Mouse (Mus musculus) stomach, embryonic 16.5 days (tissue): ENCODE measurements around the gene Odaph. TPM values are rescaled to one million over a fixed set of nuclear protein-coding genes. Genes with fewer than 3 reads are reported as not detected.

Experiments
- ATAC-seq: fragments of 200-750 bp; cut with Nextera tagmentation; 2 replicates; pipeline ENCODE4 v1.8.0; 2017; ENCODE audit warnings: moderate number of reproducible peaks, moderate TSS enrichment; ENCODE audit not compliant: insufficient read depth, low FRiP score
- H3K27ac ChIP-seq: fragments of 300-500 bp; sonication (generic); 2 replicates; pipeline ENCODE4 v1.5.1; 2014; ENCODE audit warnings: low read length
- H3K27me3 ChIP-seq: fragments of 300-500 bp; sonication (generic); 2 replicates; pipeline ENCODE4 v1.6.1; 2014; ENCODE audit warnings: low read length, control low read depth, mixed read lengths; ENCODE audit not compliant: control insufficient read depth, insufficient read depth
- H3K36me3 ChIP-seq: fragments of 300-500 bp; sonication (generic); 2 replicates; pipeline ENCODE4 v1.6.1; 2014; ENCODE audit warnings: low read length; ENCODE audit not compliant: control insufficient read depth, insufficient read depth
- H3K4me1 ChIP-seq: fragments of 300-500 bp; sonication (generic); 2 replicates; pipeline ENCODE4 v1.6.1; 2014; ENCODE audit warnings: low read length, control low read depth, mixed read lengths; ENCODE audit not compliant: control insufficient read depth, insufficient read depth
- H3K4me2 ChIP-seq: fragments of 300-500 bp; sonication (generic); 2 replicates; pipeline ENCODE4 v1.6.1; 2014; ENCODE audit warnings: low read depth, low read length, mixed read lengths
- H3K4me3 ChIP-seq: fragments of 300-500 bp; sonication (generic); replicated peaks from 2 replicates; pipeline ENCODE4 v1.5.1; 2014; ENCODE audit warnings: mild to moderate bottlenecking, low read length
- H3K9ac ChIP-seq: fragments of 300-500 bp; sonication (generic); 2 replicates; pipeline ENCODE4 v1.6.1; 2014; ENCODE audit warnings: low read length
- H3K9me3 ChIP-seq: fragments of 300-500 bp; sonication (generic); replicated peaks from 2 replicates; pipeline ENCODE4 v1.6.1; 2016; ENCODE audit warnings: low read length, control low read depth; ENCODE audit not compliant: control insufficient read depth
- WGBS: fragments of 180-500 bp; shearing (Covaris S2); extraction: QIAGEN DNeasy Blood & Tissue Kit; methylation state at CpG from one replicate; pipeline ENCODE4 v1.1.7; 2014; 5-methylcytosine and 5-hydroxymethylcytosine counted together
- polyA plus RNA-seq: library from polyadenylated mRNA; unstranded; fragments of >200 nt; fragmentation: Nextera tagmentation; extraction: Ambion mirVana; gene quantifications from 2 replicates; pipeline ENCODE4 v1.2.1, GENCODE M21; 2015

Gene Odaph
- polyA plus RNA-seq, 1 experiment from 2014 or later, result 0.54 TPM

DNA sequence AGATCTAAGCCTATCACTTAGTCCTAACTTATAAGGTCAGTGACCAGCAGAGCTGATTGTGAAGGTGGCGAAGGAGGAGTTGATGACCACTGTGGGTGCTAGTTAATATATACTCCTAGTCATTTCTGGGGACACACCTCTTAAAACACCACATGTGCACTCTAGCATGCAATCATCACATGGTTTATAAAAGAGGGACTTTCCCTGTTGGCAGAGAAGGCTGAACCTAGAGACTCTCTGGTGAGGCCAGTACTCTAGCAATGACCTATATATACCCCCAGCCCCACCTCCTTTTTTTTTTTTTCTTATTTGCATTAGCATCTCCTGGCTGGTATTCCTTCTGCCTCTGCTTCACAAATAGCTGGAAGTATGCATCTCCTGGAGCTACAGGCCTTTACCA, 25.9 kb upstream of the Odaph start:
- WGBS, result 72% methylated on average over 1 of the region's 1 CpGs
- no peaks in the 10 kb centered on the region for H3K9me3 ChIP-seq

DNA sequence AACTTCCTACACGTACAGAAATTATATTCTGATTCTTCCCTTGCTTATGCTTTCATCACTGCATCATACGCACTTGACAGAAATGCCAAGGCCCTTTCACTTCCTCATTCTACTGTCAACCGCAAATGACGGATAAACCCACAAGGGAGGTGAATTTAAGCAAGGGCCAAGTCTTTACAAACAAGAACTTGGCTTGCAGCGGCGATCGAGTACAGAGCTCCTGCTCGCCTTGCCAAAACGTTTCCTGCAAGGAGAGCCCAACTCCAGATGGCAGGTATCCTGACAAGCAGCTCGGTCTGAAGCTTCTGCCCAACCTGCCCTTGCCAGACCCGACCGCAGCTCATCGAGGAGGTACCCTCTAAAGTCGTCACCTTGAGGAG, 25.0 kb upstream of the Odaph start:
- Histone ChIP-seq H3K27me3 (no peaks in the 10 kb centered on the region), H3K9ac (peak overlapping the region; percentile 85), H3K36me3 (0 out of 2 replicates have a peak, but pooled peaks cover 3% of the 10 kb centered on the region), H3K9me3 (no peaks in the 10 kb centered on the region), H3K4me1 (peaks cover 17% of the 10 kb centered on the region), H3K4me3 (peak overlapping the region; percentile 79), H3K27ac (peak overlapping the region; percentile 99), H3K4me2 (peak overlapping the region; percentile 79)
- ATAC-seq, result no peak
- under 1% methylated on average over 14 of the region's 14 CpGs for WGBS

More for the DNA sequence above, 25.9 kb upstream of the Odaph start:
- Histone ChIP-seq H3K4me1 (peaks cover 17% of the 10 kb centered on the region), H3K4me2 (peak overlapping the region; percentile 79), H3K4me3 (peak overlapping the region; percentile 79), H3K9ac (peak overlapping the region; percentile 85), H3K27ac (peak overlapping the region; percentile 99), H3K36me3 (0 out of 2 replicates have a peak, but pooled peaks cover 3% of the 10 kb centered on the region), H3K27me3 (no peaks in the 10 kb centered on the region)
- no peak for ATAC-seq

DNA sequence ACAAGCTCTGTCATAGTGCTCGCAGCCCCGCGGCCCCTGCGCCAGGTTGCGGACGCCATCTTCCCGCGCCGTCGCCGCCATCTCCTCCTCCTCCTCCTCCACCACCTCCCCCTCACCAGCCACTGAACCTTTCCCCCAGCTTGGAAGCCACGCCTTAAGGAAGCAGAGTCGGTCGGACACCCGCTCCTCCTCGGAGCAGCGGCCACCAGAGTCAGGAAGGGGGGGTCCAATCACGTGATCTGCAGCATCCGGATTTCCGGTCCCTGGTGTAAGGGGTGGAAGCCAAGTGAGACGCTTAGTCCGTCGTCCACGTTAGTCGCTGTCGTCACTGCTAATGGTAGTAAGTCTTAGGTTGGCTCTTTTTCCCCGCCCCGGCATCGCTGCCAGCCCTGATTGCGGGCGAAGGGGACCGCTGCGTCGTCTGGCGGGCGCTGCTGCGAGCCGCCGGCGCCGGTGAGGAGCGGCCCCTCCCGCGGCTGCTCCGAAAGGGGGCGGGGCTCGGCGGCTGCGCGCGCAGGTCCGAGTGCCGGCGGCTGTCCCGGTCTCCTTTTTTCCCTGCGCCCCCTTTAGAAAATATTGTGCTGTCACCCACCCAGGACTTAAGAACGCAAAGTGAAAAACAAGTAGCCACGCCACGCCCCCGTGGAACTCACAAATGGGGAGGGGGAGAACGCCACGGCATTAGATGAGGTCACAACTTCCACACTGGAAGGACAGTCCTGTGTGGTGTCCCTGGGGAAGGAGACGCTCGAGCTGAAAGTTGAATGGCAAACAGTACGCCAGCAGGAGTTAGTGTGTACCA, 24.4 kb upstream of the Odaph start, which contains the start of gene Rchy1:
Gene Rchy1 (minus strand): TSS at position 430 of the 802 bp plus-strand sequence.
- Histone ChIP-seq H3K27me3 (no peaks in the 10 kb centered on the region), H3K36me3 (0 out of 2 replicates have a peak, but pooled peaks cover 3% of the 10 kb centered on the region), H3K4me1 (peaks cover 17% of the 10 kb centered on the region), H3K9ac (peak within 1 kb of the TSS; percentile 85), H3K27ac (peak within 1 kb of the TSS; percentile 99), H3K4me2 (peak within 1 kb of the TSS; percentile 79), H3K4me3 (peak within 1 kb of the TSS; percentile 79), H3K9me3 (no peaks in the 10 kb centered on the region)
- under 1% methylated on average over 65 of the region's 65 CpGs for WGBS
- ATAC-seq, result peak; percentile 97

DNA sequence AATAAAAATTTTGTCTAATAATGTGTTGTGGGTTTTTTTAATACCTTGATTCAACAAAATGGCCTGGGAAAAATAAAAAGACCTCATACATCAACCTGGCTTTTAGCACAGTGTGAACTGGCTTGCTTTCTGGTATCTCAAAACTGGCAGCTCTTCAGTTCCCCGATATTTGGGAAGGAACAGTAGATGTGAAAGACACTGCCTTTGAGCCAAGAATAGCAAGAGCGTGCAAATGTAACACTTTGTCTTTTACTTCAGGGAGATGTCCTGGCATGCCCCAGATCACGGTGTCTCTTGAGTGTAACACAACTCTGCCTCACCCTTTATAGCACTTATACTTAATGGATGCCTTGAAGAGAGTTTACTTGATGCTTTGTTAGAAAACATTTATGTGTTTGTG, 15.2 kb upstream of the Odaph start:
- no peak overlapping the region for H3K4me2 ChIP-seq
- H3K27ac ChIP-seq, result no peak overlapping the region
- ATAC-seq, result no peak
- no peaks in the 10 kb centered on the region for H3K36me3 ChIP-seq
- 76% methylated on average over 3 of the region's 3 CpGs for WGBS
- no peaks in the 10 kb centered on the region for H3K27me3 ChIP-seq
- no peaks in the 10 kb centered on the region for H3K4me1 ChIP-seq
- H3K9me3 ChIP-seq, result no peaks in the 10 kb centered on the region
- H3K4me3 ChIP-seq, result no peak overlapping the region
- no peak overlapping the region for H3K9ac ChIP-seq

DNA sequence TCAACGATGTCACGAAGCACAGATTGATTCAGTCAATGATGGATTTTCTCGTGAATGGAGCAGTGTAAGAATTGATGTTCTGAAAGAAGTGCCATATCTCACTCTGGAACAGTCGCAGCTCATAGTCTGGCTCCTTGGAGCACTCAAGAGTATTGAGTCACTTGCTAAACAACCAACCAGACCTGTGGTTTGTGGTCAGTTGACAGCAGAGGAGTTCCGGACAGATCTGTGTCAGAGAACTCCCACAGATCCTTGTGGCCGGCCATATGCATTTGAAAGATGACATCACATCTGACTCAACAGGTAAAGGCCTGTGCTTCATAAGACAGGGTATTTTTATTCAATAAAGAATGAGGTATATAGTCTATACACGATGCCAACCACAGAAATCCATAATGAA, 13.3 kb upstream of the Odaph start:
- WGBS, result 87% methylated on average over 7 of the region's 7 CpGs
- Histone ChIP-seq H3K9me3 (no peaks in the 10 kb centered on the region), H3K27me3 (no peaks in the 10 kb centered on the region), H3K4me2 (no peak overlapping the region), H3K4me1 (no peaks in the 10 kb centered on the region), H3K36me3 (no peaks in the 10 kb centered on the region), H3K4me3 (no peak overlapping the region), H3K27ac (no peak overlapping the region), H3K9ac (no peak overlapping the region)
- no peak for ATAC-seq

DNA sequence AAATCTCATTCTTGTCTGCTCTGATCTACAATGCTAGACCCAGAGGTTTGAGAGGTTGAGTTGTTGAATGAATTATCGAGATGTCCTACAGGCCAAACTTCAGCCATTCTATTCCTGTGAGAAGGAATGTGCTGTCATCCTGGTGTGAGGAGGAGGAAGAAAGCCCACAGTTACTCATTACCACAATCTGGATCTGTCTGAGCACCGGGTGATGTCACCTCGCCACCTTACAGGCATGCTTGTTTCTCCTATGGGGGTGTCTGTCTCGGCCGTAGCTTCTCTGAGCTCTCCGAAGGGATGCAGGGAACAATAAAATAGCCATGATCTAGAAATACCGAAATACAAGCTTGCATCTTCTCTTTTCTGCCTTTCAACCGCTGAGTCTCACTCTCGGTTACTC, 11.5 kb upstream of the Odaph start:
- Histone ChIP-seq H3K9me3 (no peaks in the 10 kb centered on the region), H3K9ac (no peak overlapping the region), H3K4me2 (no peak overlapping the region), H3K4me1 (no peaks in the 10 kb centered on the region), H3K36me3 (no peaks in the 10 kb centered on the region), H3K27me3 (no peaks in the 10 kb centered on the region), H3K27ac (no peak overlapping the region), H3K4me3 (no peak overlapping the region)
- ATAC-seq, result no peak
- WGBS, result 91% methylated on average over 9 of the region's 9 CpGs

DNA sequence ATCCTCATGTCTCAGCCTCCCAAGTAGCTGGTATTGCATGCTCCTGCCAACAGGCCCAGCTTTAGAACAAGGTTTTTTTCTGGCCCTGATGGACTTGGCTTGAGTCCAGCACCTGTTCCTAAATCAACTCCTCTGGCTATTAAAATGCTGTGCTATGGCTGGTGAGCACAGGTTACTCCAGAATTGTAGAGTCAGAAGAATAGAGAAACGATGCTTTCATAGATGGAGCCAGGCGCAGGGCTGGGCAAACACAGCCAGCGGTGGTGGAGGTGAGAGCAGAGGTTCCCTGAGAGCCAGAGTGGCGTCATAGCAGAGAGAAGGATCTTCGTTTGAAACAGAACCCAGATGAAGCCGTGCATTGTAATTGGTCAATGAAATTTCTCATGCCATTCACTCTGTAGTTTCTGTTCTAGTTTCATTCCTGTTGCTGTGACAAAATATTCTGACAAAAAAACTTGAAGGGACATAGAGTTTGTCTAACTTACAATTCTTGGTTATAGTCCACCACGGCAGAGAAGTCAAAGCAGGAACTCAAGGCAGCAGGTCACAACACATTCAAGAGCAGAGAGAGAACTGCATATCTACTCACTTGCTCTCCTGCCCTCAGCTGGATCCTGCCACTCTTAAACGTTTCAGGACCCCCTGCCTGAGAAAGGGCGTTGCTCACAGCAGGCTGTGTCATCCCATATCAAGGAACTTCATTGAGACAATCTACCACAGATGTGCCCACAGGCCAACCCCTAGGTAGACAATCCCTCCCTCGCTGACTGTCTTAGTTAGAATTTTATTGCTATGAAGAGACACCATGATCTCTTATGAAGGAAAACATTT, 10.5 kb upstream of the Odaph start:
- 75% methylated on average over 10 of the region's 10 CpGs for WGBS
- Histone ChIP-seq H3K9ac (no peak overlapping the region), H3K9me3 (no peaks in the 10 kb centered on the region), H3K4me1 (no peaks in the 10 kb centered on the region), H3K4me3 (no peak overlapping the region), H3K27ac (no peak overlapping the region), H3K36me3 (no peaks in the 10 kb centered on the region), H3K27me3 (no peaks in the 10 kb centered on the region), H3K4me2 (no peak overlapping the region)
- ATAC-seq, result no peak

DNA sequence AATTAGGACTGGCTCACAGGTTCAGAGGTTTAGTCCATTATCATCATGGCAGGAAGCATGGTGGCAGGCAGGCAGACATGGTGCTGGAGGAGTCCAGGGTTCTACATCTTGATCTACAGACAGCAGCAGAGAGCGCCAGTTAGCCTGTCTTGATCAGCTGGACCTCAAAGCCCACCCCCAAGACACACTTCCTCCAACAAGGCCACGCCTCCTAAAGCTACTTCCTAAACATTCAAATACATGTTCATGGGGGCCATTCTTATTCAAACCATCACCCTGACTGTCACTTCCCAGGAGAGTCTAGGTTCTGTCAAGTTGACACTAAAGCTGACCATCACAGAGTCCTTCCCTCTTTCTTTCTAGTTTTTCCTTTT, 9.9 kb upstream of the Odaph start:
- ATAC-seq, result no peak
- no peaks in the 10 kb centered on the region for H3K36me3 ChIP-seq

More for the DNA sequence above, 9.9 kb upstream of the Odaph start:
- H3K9ac ChIP-seq, result no peak overlapping the region
- H3K4me1 ChIP-seq, result no peaks in the 10 kb centered on the region
- no peak overlapping the region for H3K4me2 ChIP-seq
- H3K27ac ChIP-seq, result no peak overlapping the region
- no peak overlapping the region for H3K4me3 ChIP-seq
- 82% methylated on average over 2 of the region's 2 CpGs for WGBS
- H3K27me3 ChIP-seq, result no peaks in the 10 kb centered on the region
- H3K9me3 ChIP-seq, result no peaks in the 10 kb centered on the region
